20 mouse cellular contexts compared by ENCODE assay signal in the genomic region with DNA sequence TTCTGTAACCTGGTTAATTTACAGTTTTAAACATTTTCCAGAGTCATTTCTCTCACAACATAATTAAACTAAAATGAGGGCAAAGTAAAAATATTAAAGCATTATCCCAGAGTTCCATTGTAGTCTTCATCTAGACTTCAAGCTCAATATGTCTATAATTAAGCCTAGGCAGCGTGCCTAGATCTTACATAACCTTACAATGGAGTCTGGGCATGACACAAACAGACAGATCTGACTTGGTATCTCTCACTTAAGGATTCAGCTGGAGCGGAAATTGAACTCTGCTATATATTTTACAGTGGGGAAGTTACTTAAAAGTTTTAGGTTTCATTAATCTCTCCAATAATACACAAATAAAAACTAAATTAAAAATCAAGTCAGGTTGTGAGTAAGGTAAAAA. TPM values are rescaled to one million over a fixed set of nuclear protein-coding genes. Genes with fewer than 3 reads are reported as not detected.
DNase-seq lines count a peak whose midpoint lies in the region.
"Had no signal": no experiment of that assay in that cellular context is flagged by ENCODE, and none has a peak within 500 bp of the region (broad histone marks: within the 10 kb centered on the region; RNA-seq: fewer than 3 reads in every experiment).

No protein-coding gene starts in this region.

- peak; percentile 16 to 17 for DNase-seq in heart, adult 18-20 months
- DNase-seq in heart, adult 11 months = no peak
- peak; percentile 20 for DNase-seq in layer of hippocampus, adult 9-10 months (ENCODE audit: low spot score)
- DNase-seq in layer of hippocampus, adult 11-12 months (ENCODE audit: low spot score) = no peak
- DNase-seq in Muller cell, postnatal 12 days (ENCODE audit: inconsistent ontology term) = peak; percentile 18
- DNase-seq in brain, adult 2 months (ENCODE audit: low read depth, low spot score) = peak; percentile 52
- DNase-seq in retina, postnatal 1 day = no peak
- DNase-seq in spleen, postnatal 36 days (ENCODE audit: low spot score in 2 of 2) = no peak
- DNase-seq: adrenal gland, postnatal 10 days; adrenal gland, postnatal 36 days; cerebellum, adult 18-20 months; cerebellum, adult 9-11 months; forebrain, postnatal 0 days; gastrocnemius, postnatal 10 days; gastrocnemius, postnatal 36 days; heart, postnatal 10 days; heart, postnatal 36 days had no signal

RNA-seq across cellular contexts. Expression of gene Slitrk5, which starts 54.9 kb away (rescaled TPM):
- under 1 TPM in 1 of 2 experiments, not detected in 1; 0.05 TPM for total RNA-seq in heart, adult 18-20 months (2021)
- total RNA-seq: common myeloid progenitor, adult 5-6 weeks; granulocyte monocyte progenitor cell, adult 5-6 weeks; MEL had no signal

Comparison
In these comparisons a context has a peak if more than half of its experiments do, and no peak if none do; other contexts are left out.
1. DNase-seq: peak in heart, adult 18-20 months (2 of 2), layer of hippocampus, adult 9-10 months (single experiment), Muller cell, postnatal 12 days (single experiment) and brain, adult 2 months (single experiment); none in heart, adult 11 months (single experiment), layer of hippocampus, adult 11-12 months (single experiment), retina, postnatal 1 day (single experiment) and spleen, postnatal 36 days (0 of 2).